Comparison of ENCODE assay signal across 27 mouse cellular contexts in the genomic region with DNA sequence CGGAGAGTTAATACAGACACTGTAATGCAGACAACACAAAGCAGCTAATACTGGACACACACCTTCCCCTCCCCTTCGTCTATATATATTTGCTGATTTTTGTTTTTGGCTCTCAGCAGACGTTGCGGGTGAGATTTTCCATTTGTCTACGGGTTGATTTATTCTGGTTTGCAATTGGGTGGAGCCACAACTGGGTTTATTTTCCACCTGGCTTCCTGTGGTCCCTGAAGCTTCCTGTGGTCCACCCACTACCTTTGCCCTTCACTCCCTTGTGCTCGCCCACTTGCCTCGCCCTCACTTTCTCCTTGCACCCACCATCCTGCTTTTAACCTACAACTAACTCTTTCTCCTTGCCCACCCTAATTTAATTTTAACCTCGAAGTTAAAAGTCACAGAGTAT. TPM values are rescaled to one million over a fixed set of nuclear protein-coding genes. Genes with fewer than 3 reads are reported as not detected.
A peak's percentile ranks its signal among the peaks of the same experiment; 100 is the strongest.
DNase-seq lines count a peak whose midpoint lies in the region; ATAC-seq and TF ChIP-seq lines count a peak whose summit lies in the region.
"Had no signal": no experiment of that assay in that cellular context is flagged by ENCODE, and none has a peak within 500 bp of the region (broad histone marks: within the 10 kb centered on the region; RNA-seq: fewer than 3 reads in every experiment).

No protein-coding gene starts in this region.

- H3K9me3 ChIP-seq in neural tube, embryonic 15.5 days (replicated peaks) = no peaks in the 10 kb centered on the region
- peaks cover 7% of the 10 kb centered on the region; the same call in 1 of the 2 replicates for H3K9me3 ChIP-seq in kidney, embryonic 16.5 days (ENCODE audit: low read length)
- H3K9me3 ChIP-seq: embryonic facial prominence, embryonic 12.5 days; embryonic facial prominence, embryonic 15.5 days; forebrain, embryonic 12.5 days; forebrain, embryonic 15.5 days; G1E; heart, embryonic 10.5 days; heart, embryonic 13.5 days; hindbrain, embryonic 12.5 days; hindbrain, embryonic 15.5 days had no signal

- ATAC-seq in inflammation-experienced regulatory T-cells, adult 6 months = peak; percentile 90
- no peak for ATAC-seq in neural tube, embryonic 15.5 days (ENCODE audit: low FRiP score)
- no peak for ATAC-seq in kidney, embryonic 16.5 days (ENCODE audit: low FRiP score, low TSS enrichment)
- ATAC-seq: forebrain, embryonic 15.5 days; intestine, embryonic 16.5 days; Patski had no signal

- H3K4me1 ChIP-seq in spleen, adult 2 months (ENCODE audit: control insufficient read depth, insufficient read depth, insufficient read length) = peaks cover 6% of the 10 kb centered on the region; the same call in 1 of the 2 replicates
- H3K4me1 ChIP-seq in neural tube, embryonic 15.5 days = no peaks in the 10 kb centered on the region
- H3K4me1 ChIP-seq in kidney, embryonic 16.5 days (ENCODE audit: insufficient read depth, low read length) = 0 out of 2 replicates have a peak, but pooled peaks cover 3% of the 10 kb centered on the region
- H3K4me1 ChIP-seq: embryonic facial prominence, embryonic 12.5 days; embryonic facial prominence, embryonic 15.5 days; forebrain, embryonic 12.5 days; forebrain, embryonic 15.5 days; heart, embryonic 10.5 days; heart, embryonic 13.5 days; hindbrain, embryonic 12.5 days; hindbrain, embryonic 15.5 days had no signal

- no peaks in the 10 kb centered on the region for H3K36me3 ChIP-seq in spleen, adult 2 months (ENCODE audit: control insufficient read depth, insufficient read depth, low read length)
- H3K36me3 ChIP-seq in splenic B cell, adult 2 months (ENCODE audit: control insufficient read depth, insufficient read depth, low read length, poor library complexity, severe bottlenecking) = no peaks in the 10 kb centered on the region
- H3K36me3 ChIP-seq in neural tube, embryonic 15.5 days = no peaks in the 10 kb centered on the region
- no peaks in the 10 kb centered on the region for H3K36me3 ChIP-seq in kidney, embryonic 16.5 days (ENCODE audit: insufficient read depth, low read length)
- H3K36me3 ChIP-seq: embryonic facial prominence, embryonic 12.5 days; embryonic facial prominence, embryonic 15.5 days; forebrain, embryonic 12.5 days; forebrain, embryonic 15.5 days; G1E; heart, embryonic 10.5 days; heart, embryonic 13.5 days; hindbrain, embryonic 12.5 days; hindbrain, embryonic 15.5 days had no signal

- no peak for TF ChIP-seq CTCF in spleen, adult 2 months (IDR thresholded peaks at IDR 0.05; ENCODE audit: extremely low read depth, insufficient read depth, insufficient read length, insufficient replicate concordance)

- H3K9ac ChIP-seq in neural tube, embryonic 15.5 days (replicated peaks) = no peak overlapping the region
- no peak overlapping the region for H3K9ac ChIP-seq in kidney, embryonic 16.5 days (replicated peaks; ENCODE audit: low read length)
- H3K9ac ChIP-seq: embryonic facial prominence, embryonic 12.5 days; embryonic facial prominence, embryonic 15.5 days; forebrain, embryonic 12.5 days; forebrain, embryonic 15.5 days; heart, embryonic 13.5 days; hindbrain, embryonic 12.5 days; hindbrain, embryonic 15.5 days had no signal

- H3K27me3 ChIP-seq in spleen, adult 2 months (ENCODE audit: control insufficient read depth, insufficient read depth, low read length) = no peaks in the 10 kb centered on the region
- H3K27me3 ChIP-seq in splenic B cell, adult 2 months (ENCODE audit: control insufficient read depth, insufficient read depth, low read length, poor library complexity, severe bottlenecking) = no peaks in the 10 kb centered on the region
- H3K27me3 ChIP-seq in neural tube, embryonic 15.5 days (replicated peaks) = no peaks in the 10 kb centered on the region
- no peaks in the 10 kb centered on the region for H3K27me3 ChIP-seq in kidney, embryonic 16.5 days (ENCODE audit: insufficient read depth, low read length)
- H3K27me3 ChIP-seq: embryonic facial prominence, embryonic 12.5 days; embryonic facial prominence, embryonic 15.5 days; forebrain, embryonic 12.5 days; forebrain, embryonic 15.5 days; heart, embryonic 13.5 days; hindbrain, embryonic 12.5 days; hindbrain, embryonic 15.5 days; Patski had no signal

- H3K4me2 ChIP-seq in neural tube, embryonic 15.5 days = no peak overlapping the region
- no peak overlapping the region for H3K4me2 ChIP-seq in kidney, embryonic 16.5 days (replicated peaks; ENCODE audit: low read depth, low read length)
- H3K4me2 ChIP-seq: embryonic facial prominence, embryonic 12.5 days; embryonic facial prominence, embryonic 15.5 days; forebrain, embryonic 12.5 days; forebrain, embryonic 15.5 days; heart, embryonic 13.5 days; hindbrain, embryonic 12.5 days; hindbrain, embryonic 15.5 days had no signal

- H3K4me3 ChIP-seq in spleen, adult 2 months (ENCODE audit: extremely low read depth, insufficient read depth, insufficient read length) = no peak overlapping the region
- H3K4me3 ChIP-seq in neural tube, embryonic 15.5 days (replicated peaks) = no peak overlapping the region
- H3K4me3 ChIP-seq in kidney, embryonic 16.5 days (ENCODE audit: low read length) = no peak overlapping the region
- H3K4me3 ChIP-seq: embryonic facial prominence, embryonic 12.5 days; embryonic facial prominence, embryonic 15.5 days; forebrain, embryonic 12.5 days; forebrain, embryonic 15.5 days; heart, adult 2 months; heart, embryonic 10.5 days; heart, embryonic 13.5 days; hindbrain, embryonic 12.5 days; hindbrain, embryonic 15.5 days had no signal

- TF ChIP-seq POLR2A in spleen, adult 2 months (IDR thresholded peaks at IDR 0.05; ENCODE audit: low read depth, low read length) = no peak

- 35% methylated on average over 8 of the region's 8 CpGs for WGBS in spleen, adult 2 months
- 87% methylated on average over 8 of the region's 8 CpGs for WGBS in neural tube, embryonic 15.5 days
- 73% methylated on average over 8 of the region's 8 CpGs for WGBS in kidney, embryonic 16.5 days

- peak in 1 of 2 experiments; percentile 26 for DNase-seq in spleen, adult 2 months (ENCODE audit: low read depth in 1 of 2, low spot score in 2 of 2)
- DNase-seq in spleen, adult 12 weeks (ENCODE audit: low spot score) = no peak
- DNase-seq in T-cell, adult 2 months (ENCODE audit: low spot score) = peak; percentile 5
- peak; percentile 36 for DNase-seq in splenic B cell, adult 2 months (ENCODE audit: low read depth, low spot score)
- no peak for DNase-seq in ovary, postnatal 10 days (ENCODE audit: low spot score)
- DNase-seq: adrenal gland, adult 8-10 months; adrenal gland, postnatal 25 days; cerebellum, adult 18-20 months; cerebellum, adult 9-11 months; cerebellum, postnatal 25 days; gastrocnemius, postnatal 10 days; gastrocnemius, postnatal 36 days; heart, adult 2 months had no signal

- H3K27ac ChIP-seq in spleen, adult 2 months (ENCODE audit: insufficient read depth, low read length) = 0 out of 2 replicates have a peak overlapping the region, but pooled peaks have one; percentile 1
- H3K27ac ChIP-seq in neural tube, embryonic 15.5 days (replicated peaks) = no peak overlapping the region
- H3K27ac ChIP-seq in kidney, embryonic 16.5 days (ENCODE audit: low read length) = no peak overlapping the region
- H3K27ac ChIP-seq: embryonic facial prominence, embryonic 12.5 days; embryonic facial prominence, embryonic 15.5 days; forebrain, embryonic 12.5 days; forebrain, embryonic 15.5 days; heart, adult 2 months; heart, embryonic 10.5 days; heart, embryonic 13.5 days; hindbrain, embryonic 12.5 days; hindbrain, embryonic 15.5 days had no signal

RNA-seq across cellular contexts. Expression of a gene that starts 41.7 kb away (rescaled TPM):
- polyA plus RNA-seq in spleen, adult 2 months (2012; rRNA removed) = 2.8 and 3.6 TPM in 2 replicates
- polyA plus RNA-seq in inflammation-experienced regulatory T-cells, adult 6 months (2017; shearing (Covaris generic)) = 100 to 1,000 TPM in 2 of 3 experiments, 10 to 100 TPM in 1; 59.2 to 108 (median 100) TPM
- 2.7 and 3.9 TPM in 2 replicates for polyA plus RNA-seq in neural tube, embryonic 15.5 days (2015; fragmentation: Nextera tagmentation; extraction: Ambion mirVana)
- polyA plus RNA-seq in kidney, embryonic 16.5 days (2015; fragmentation: Nextera tagmentation; extraction: Ambion mirVana) = 1.9 and 2.2 TPM in 2 replicates
- polyA plus RNA-seq: G1E, Patski had no signal

Comparison
In these comparisons a context has a peak if more than half of its experiments do, and no peak if none do; other contexts are left out.
1. DNase-seq: peak in T-cell, adult 2 months (single experiment) and splenic B cell, adult 2 months (single experiment); none in spleen, adult 12 weeks (single experiment) and ovary, postnatal 10 days (single experiment).
2. RNA of a gene that starts 41.7 kb away (polyA plus RNA-seq): 59.2 to 108 TPM in inflammation-experienced regulatory T-cells, adult 6 months; 2.8 to 3.6 TPM in spleen, adult 2 months, 2.7 to 3.9 TPM in neural tube, embryonic 15.5 days and 1.9 to 2.2 TPM in kidney, embryonic 16.5 days; every median in the first group is over 10 times any median in the second.